Mouse (Mus musculus) E14TG2a.4 (cell line): Measurements from ENCODE around the gene Eid3.

Source experiments
- CTCF ChIP-seq: conservative IDR thresholded peaks from 2 replicates; pipeline ENCODE4 v1.5.1; 2014; ENCODE audit warnings: low read length
- NANOG ChIP-seq: IDR thresholded peaks from 2 replicates; pipeline ENCODE4 v1.6.1; 2014; ENCODE audit warnings: borderline replicate concordance, low read length, mixed read lengths

DNA sequence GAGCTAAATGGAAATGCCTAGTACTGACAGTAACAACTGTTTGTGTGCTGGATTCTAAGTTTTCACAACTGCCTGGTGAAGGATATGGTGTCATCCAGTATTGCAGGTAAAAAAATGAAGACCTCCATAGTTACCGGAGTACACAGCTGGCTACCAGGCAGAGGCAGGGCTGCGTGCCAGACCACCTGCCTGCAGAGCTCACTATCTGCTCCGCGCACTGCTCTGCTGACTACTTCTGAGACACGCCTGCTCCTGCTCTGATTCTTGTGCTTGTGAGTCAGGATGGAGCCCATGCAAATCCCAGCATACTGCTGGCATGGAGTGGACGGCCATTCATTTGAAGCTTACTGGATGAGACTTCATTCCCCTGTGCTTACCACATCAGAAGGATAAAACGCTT is 2.6 kb upstream of the Eid3 start:
- no peak for TF ChIP-seq CTCF
- no peak for TF ChIP-seq NANOG
